Mouse (Mus musculus): ENCODE measurements around the gene Aifm2.

GRCm38 (mm10) chr10:61734377-61734776 is 19.3 kb downstream of the Aifm2 start:
- TF ChIP-seq EP300 (IDR thresholded peaks at IDR 0.05; ENCODE audit: low read depth) (no peak), CTCF (IDR thresholded peaks at IDR 0.05; ENCODE audit: low read depth) (peak; percentile 93)
